Mouse (Mus musculus) thymus, postnatal 10 days (tissue): ENCODE measurements around the gene Epb41.

Experiments used
- DNase-seq, 2 experiments: peaks; one replicate each; pipeline ENCODE4 v3.0.0; 2021; ENCODE audit warnings: low spot score in 2 of 2

Gene Epb41

GRCm38 (mm10) chr4:132074077-132074932 lies 816 bp downstream of the Epb41 start, which contains the start of gene Gm10300:
Gene Gm10300, plus strand, starts transcription at chr4:132074697.
- peak; percentile 40 to 48 for DNase-seq

DNA sequence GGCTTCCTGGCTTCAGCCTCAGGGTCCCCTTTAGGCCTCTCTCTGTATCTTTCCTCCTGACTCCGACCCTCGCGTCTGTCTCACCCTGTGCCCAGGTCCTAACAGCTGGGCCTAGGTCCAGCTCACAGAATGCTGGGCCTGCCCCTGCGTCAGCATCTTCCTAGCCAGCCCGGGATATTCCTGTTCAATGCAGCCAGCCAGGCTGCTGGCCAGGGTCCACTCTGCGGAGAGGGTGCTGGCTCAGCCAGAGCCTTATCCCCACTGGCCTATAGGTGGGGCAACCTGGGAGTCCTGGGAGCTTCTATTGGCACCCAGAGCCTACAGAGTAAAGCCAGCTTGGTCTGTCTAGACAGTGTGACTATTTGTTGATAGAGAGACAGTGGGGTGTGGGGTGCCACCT lies 2.2 kb downstream of the Epb41 start:
- DNase-seq, result no peak

- no peak for DNase-seq
Measured at GRCm38 (mm10) chr4:132072156-132072555, 3.0 kb downstream of the Epb41 start.

GRCm38 (mm10) chr4:132071674-132072073 lies 3.4 kb downstream of the Epb41 start:
- DNase-seq, result no peak

GRCm38 (mm10) chr4:132067938-132068235 lies 7.2 kb downstream of the Epb41 start:
- DNase-seq, result no peak

DNA sequence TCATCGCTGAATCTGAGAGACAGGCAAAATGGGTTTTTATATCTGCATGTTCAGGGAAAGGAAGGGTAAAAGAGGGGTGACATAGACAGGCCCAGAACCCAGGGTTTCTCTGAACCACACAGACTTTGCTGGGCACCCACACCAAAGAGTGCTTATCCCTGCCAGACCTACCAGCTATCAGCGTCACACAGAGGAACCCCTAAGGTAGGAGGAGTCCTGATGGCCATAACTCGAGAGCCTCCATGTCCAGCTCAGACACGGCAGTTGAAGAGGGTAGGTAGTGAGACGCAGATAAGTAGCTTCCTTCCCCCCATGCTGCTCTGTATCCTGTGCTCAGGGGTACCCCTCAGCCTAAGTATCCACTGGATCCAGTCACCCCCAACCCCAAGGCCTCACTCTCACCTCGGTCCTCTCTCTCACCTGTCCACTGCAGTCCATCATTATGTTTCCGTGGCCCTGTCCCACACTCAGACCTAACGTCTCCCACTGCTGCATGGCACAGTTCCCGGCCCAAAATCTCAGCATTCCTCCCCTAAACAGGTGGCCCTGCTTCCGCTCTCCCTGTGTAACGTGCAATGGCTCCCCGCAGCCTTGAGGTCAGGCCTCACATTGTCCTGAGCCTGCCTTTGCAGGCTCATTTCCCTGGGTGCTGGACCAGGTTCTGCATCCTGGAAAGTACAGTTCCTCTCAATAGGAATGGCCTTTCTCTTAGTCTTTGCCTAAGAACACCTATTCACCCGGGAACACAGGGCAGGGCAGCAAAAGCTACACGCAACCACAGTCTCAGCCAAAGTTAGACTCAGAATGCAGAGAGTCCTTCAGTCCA lies 7.8 kb downstream of the Epb41 start:
- no peak for DNase-seq

- DNase-seq, result no peak
Measured at GRCm38 (mm10) chr4:132066101-132066773, 8.9 kb downstream of the Epb41 start.

GRCm38 (mm10) chr4:132065578-132065977 lies 9.5 kb downstream of the Epb41 start:
- DNase-seq, result no peak

DNA sequence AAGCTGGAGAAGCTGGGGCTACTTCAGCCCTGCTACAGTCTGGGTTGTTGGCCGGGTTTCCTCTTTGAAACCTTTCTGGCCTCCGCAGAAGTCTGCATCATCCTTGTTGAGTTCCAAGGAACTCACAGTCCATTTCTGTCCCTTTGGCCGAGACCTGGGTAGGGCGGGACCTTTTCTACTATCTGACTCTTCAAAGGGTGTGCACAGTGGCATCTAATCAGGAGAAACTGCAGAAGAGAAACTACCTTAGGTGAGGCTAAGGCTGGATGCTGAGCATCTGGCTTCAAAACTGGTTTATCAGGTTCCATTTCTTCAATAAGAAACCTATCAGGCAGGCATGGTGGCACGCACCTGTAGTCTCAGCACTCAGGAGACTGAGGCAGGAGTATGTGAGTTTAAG lies 10.6 kb downstream of the Epb41 start:
- DNase-seq, result no peak

- no peak for DNase-seq
Measured at GRCm38 (mm10) chr4:132062934-132063884, 11.9 kb downstream of the Epb41 start.

GRCm38 (mm10) chr4:132062289-132062688 lies 12.8 kb downstream of the Epb41 start:
- DNase-seq, result no peak

DNA sequence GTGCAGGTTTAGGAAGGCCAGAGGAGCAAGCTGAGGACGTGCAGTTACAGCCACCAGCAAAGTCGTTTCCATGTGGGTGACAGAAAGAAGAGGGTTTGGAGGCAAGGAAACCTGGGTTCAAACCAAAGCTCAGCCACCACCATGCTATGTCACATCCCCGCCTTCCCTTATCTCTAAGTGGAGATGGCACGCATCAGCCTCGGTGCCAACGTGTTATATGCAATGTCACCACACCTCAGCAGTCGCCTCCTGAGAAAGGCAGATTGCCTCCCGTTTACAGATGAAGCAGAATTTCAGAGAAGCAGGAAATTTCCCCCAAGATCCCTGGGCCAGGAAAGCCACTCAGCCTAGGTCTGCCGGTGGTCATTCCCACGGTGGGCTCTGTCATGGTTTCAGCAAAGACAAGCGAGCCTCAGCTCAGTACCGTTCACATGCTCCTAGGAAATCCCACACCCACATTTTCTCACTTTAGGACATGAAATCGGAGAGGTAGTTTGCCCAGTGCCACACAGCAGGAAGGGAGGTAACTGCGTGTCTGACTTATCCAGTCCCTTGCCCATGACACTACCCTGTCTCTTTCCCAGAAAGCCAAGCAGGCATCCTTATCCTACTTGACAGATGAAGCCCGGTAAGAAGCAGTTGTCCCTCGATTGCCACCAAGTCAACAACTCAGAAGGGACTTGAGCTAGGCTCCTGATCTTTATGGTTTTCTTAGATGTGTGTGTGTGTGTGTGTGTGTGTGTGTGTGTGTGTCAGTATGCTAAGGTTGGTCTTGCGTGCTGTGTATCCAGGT lies 14.9 kb downstream of the Epb41 start:
- DNase-seq, result no peak

DNA sequence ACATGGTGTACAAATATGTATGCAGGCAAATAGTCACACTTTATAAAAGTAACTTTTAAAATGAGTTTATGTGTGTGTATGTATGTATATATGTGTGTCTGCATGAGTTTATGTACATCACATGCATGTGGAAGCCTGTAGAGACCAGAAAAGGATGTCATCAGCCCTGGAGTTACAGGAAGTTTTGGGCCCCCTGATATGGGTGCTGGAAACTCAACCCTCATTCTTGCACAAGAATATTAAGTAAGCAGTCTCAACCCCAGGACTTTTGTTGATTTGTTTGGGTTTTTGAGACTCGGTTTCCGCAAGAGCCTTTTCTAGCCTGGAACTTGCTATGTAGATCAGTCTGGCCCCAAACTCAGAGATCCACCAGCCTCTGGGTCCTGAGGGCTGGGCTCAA lies 15.6 kb downstream of the Epb41 start:
- DNase-seq, result no peak

- DNase-seq, result no peak
Measured at GRCm38 (mm10) chr4:132057311-132057710, 17.8 kb downstream of the Epb41 start.

- DNase-seq, result no peak
Measured at GRCm38 (mm10) chr4:132051321-132052275, 23.5 kb downstream of the Epb41 start.

DNA sequence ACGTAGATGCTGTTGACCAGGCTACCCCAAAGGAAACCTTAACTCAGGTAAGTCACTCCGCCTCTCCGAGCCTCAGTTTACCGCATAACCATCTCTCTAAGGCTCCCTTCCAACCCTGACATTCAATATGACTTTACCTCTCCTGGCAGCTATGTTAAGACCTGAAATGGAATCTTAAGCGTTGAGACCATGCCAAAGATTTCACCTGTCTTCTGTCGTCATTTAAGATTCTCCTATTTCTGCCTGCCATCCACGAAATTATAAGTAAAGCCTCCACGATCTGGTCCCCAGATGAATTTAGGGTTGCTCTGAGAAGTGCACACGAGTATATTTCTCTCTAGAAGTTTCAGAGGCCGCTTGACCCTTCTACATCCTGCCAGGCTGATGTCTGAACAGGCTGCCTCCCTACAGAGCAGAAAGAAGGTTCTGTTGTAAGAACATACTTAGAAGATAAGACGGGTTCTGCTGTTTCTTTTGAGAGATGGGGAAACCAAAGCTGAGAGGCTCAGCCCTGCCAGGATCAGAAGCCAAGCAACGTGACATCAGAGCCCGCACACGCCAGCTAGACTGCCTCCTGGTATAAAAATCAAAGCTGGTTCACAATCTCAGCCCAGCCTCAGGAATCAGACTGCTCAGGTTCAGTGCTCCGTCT lies 25.4 kb downstream of the Epb41 start:
- DNase-seq, result no peak

- DNase-seq, result peak; percentile 88 to 93
Measured at GRCm38 (mm10) chr4:132048995-132049404, 26.1 kb downstream of the Epb41 start.
